Mouse (Mus musculus) ES-E14 (cell line): Measurements from ENCODE around the gene Unk.

Experiments
- CHD2 ChIP-seq: IDR thresholded peaks from 2 replicates; pipeline ENCODE4 v1.6.1; 2014; ENCODE audit warnings: mild to moderate bottlenecking, low read depth, low read length, inconsistent platforms
- MAFK ChIP-seq: IDR thresholded peaks from 2 replicates; pipeline ENCODE4 v1.6.1; 2014; ENCODE audit warnings: mild to moderate bottlenecking, low read depth, low read length, inconsistent platforms; ENCODE audit not compliant: insufficient read depth
- ZC3H11A ChIP-seq: IDR thresholded peaks from 2 replicates; pipeline ENCODE4 v1.6.1; 2012; ENCODE audit warnings: low read depth, mild to moderate bottlenecking, inconsistent platforms, low read length, borderline replicate concordance
- ZNF384 ChIP-seq: IDR thresholded peaks from 2 replicates; pipeline ENCODE4 v1.6.1; 2012; ENCODE audit warnings: low read depth, low read length, inconsistent platforms

- TF ChIP-seq ZNF384 (no peak), CHD2 (no peak), MAFK (no peak), ZC3H11A (no peak)
These were observed 72.3 kb downstream of the Unk start for GRCm38 (mm10) chr11:116102472-116102871.
